Mouse (Mus musculus) testis, adult 2 months (tissue): ENCODE measurements around the gene Trp53i13. TPM values are rescaled to one million over a fixed set of nuclear protein-coding genes. Genes with fewer than 3 reads are reported as not detected.
A peak's percentile ranks its signal among the peaks of the same experiment; 100 is the strongest.

Experiments used
- H3K27ac ChIP-seq: fragments of 200-500 bp; 2 replicates; pipeline ENCODE4 v1.5.1; 2012; ENCODE audit warnings: low read depth, low read length; ENCODE audit not compliant: control insufficient read depth, insufficient read depth
- H3K27me3 ChIP-seq: fragments of 200-500 bp; 2 replicates; pipeline ENCODE4 v1.6.1; 2012; ENCODE audit warnings: mild to moderate bottlenecking, low read length, moderate library complexity; ENCODE audit not compliant: control insufficient read depth, insufficient read depth
- H3K36me3 ChIP-seq: fragments of 200-500 bp; 2 replicates; pipeline ENCODE4 v1.6.1; 2012; ENCODE audit warnings: mild to moderate bottlenecking, low read length; ENCODE audit not compliant: control insufficient read depth, insufficient read depth
- H3K4me1 ChIP-seq: fragments of 200-500 bp; 2 replicates; pipeline ENCODE4 v1.6.1; 2012; ENCODE audit warnings: low read length; ENCODE audit not compliant: control insufficient read depth, insufficient read depth
- H3K4me3 ChIP-seq: fragments of 200-500 bp; 2 replicates; pipeline ENCODE4 v1.5.1; 2012; ENCODE audit warnings: low read depth, mild to moderate bottlenecking, low read length, moderate library complexity, mixed read lengths; ENCODE audit not compliant: control insufficient read depth
- CTCF ChIP-seq: fragments of 200-500 bp; IDR thresholded peaks from 2 replicates; pipeline ENCODE4 v1.5.1; 2012; ENCODE audit warnings: low read depth, mild to moderate bottlenecking, inconsistent platforms, low read length, moderate library complexity; ENCODE audit not compliant: control insufficient read depth, insufficient read depth, insufficient replicate concordance
- POLR2A ChIP-seq: fragments of 200-500 bp; IDR thresholded peaks from 2 replicates; pipeline ENCODE4 v1.6.1; 2012; ENCODE audit warnings: low read depth, mild to moderate bottlenecking, inconsistent platforms, low read length, moderate library complexity; ENCODE audit not compliant: control insufficient read depth
- polyA plus RNA-seq: library from polyadenylated mRNA; depleted of rRNA; stranded (reverse); fragments of >200 nt; gene quantifications from 2 replicates; pipeline ENCODE4 v1.2.3, GENCODE M21; 2012

Gene Trp53i13
- polyA plus RNA-seq, 1 experiment, result 46.7 TPM

DNA sequence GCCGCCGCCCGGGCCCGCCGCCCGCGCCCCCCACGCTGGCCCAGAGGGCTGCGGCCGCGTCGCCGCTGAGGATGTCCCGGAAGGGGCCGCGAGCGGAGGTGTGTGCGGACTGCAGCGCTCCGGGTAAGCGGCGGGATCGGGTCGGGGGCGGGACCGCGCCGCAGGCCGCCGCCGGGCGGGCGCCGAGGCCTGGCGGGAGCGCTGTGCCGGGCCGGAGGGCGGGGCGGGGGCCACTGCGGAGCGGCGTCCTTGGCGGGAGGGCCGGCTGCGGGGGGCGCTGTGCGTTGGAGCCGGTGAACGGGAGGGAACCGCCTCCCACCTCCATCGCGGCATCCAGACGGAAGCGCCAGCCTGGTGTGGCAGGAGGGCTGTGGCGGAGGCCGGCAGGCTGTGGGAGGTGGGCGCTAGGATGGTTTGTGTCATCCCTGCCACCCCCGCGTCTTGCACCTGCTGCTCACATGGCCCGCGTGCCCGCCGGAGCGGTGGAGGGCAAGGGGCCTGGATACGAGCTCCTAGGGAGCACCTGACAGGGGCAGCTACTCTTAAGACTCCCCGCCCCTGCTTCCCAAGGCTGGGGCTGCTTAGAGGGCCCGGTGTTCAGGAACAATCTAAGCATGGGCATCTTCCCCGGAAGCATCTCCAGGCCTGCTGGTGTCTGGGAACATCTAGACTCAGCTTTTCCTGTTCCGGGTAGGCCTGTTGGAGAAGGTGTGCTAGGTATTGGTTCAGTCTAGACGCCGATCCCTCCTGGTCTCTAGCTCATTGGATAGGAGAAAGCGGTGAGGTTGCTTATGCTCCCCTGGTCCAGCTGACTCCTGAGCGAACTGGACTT lies 22.1 kb downstream of the Trp53i13 start, which contains the start of gene Git1:
TSS of gene Git1 (plus strand) at position 51 of the 832 bp plus-strand sequence.
- peak within 1 kb of the TSS; percentile 97 for H3K4me3 ChIP-seq
- peaks cover 3% of the 10 kb centered on the region; the same call in 1 of the 2 replicates for H3K27me3 ChIP-seq
- H3K4me1 ChIP-seq, result peaks cover 56% of the 10 kb centered on the region
- no peak for TF ChIP-seq POLR2A
- no peak for TF ChIP-seq CTCF
- H3K27ac ChIP-seq, result peak within 1 kb of the TSS; percentile 87
- peaks cover 1% of the 10 kb centered on the region for H3K36me3 ChIP-seq

DNA sequence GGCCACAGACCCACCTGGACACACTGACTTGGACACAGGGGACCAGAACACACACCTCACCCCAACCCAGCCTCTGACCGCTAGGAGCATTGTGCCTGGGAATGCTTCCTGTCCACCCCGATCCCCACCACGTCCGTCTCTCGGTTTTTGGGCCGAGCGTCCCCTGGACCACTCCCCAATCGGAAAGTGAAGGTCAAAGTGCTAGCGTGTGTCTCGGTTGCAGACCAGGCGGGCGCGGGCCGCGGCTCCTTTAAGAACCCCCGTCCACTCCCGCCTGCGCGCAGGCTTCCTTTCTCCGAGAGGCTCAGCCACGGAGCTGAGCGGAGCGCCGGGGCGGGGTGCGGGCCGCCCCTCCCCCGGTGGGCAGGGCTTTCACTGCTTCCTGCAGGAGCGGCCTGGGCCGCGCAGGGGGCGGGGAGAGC lies 22.9 kb downstream of the Trp53i13 start:
- peaks cover 3% of the 10 kb centered on the region; the same call in 1 of the 2 replicates for H3K27me3 ChIP-seq
- no peak for TF ChIP-seq CTCF
- peak; percentile 32; the same call in 1 of the 2 replicates for TF ChIP-seq POLR2A
- peaks cover 1% of the 10 kb centered on the region for H3K36me3 ChIP-seq
- H3K4me3 ChIP-seq, result peak overlapping the region; percentile 93
- H3K27ac ChIP-seq, result peak overlapping the region; percentile 84
- H3K4me1 ChIP-seq, result peaks cover 52% of the 10 kb centered on the region

DNA sequence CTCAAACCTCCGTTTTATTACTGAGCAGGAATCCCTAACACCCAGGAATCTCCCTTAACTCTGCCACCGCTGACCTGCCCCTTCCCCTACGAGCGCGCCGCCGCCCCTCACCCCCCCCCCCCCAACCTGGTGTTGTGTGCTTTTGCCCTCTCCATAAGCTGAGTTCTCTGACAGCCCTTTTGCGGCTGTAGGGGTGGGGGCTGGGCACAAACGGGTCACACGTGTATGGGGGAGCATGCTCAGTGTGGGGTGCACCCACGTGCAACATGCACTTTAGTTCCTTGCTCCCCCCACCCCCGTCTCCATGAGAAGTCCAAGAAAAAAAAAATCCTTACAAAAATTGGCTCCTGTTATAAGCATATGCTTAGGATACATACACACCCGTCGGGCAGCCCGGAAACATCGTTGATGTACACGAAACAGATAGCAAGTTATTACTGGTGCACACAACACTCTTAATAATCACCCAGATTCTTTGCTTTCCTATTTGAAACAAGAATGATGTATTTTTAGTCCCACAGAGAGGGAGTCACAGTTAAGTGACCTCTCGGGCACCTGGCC lies 23.4 kb downstream of the Trp53i13 start:
- H3K4me3 ChIP-seq, result peak overlapping the region; percentile 93
- peaks cover 1% of the 10 kb centered on the region for H3K36me3 ChIP-seq
- no peak for TF ChIP-seq CTCF
- no peak for TF ChIP-seq POLR2A
- no peak overlapping the region for H3K27ac ChIP-seq
- H3K4me1 ChIP-seq, result peaks cover 47% of the 10 kb centered on the region
- peaks cover 3% of the 10 kb centered on the region; the same call in 1 of the 2 replicates for H3K27me3 ChIP-seq

DNA sequence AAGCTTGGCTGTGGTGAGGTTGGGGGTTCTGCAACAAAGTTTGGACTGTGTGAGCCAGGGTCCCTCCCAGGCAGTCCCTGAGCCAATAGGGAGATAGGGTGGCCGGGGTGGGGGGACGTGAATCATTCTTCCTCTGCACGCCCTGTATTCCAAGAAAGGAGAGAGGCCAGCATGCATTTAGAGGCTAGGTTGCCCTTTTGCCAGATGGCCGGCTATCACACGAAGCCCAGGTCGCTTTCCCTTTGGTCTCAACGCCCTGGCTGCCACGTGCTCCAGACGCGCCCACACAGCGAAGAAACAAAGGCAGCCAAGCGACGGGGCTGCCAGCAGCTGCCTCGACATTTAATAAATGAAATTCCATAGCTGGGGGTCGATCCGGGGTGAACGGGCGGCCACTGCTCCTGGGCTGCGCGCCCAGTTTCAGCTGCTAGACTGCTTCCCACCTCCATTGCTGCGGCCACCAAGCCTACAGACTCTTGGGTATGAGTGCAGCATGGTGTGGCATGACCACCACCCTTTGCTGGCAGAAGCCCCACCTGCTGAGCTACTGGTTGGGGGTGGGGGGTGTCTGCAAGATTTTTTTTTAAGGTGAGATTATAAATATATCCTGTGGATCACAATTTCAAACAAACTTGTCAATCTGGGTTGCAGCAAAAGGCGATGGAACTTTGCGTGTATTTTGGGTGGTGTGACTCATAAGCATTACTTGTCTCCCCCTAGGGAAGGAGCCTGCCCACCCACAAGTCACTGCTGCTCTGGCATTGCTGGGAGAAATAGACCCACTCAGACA lies 24.1 kb downstream of the Trp53i13 start:
- Histone ChIP-seq H3K36me3 (peaks cover 1% of the 10 kb centered on the region), H3K4me1 (peaks cover 41% of the 10 kb centered on the region), H3K27ac (no peak overlapping the region; the same call in 1 of the 2 replicates), H3K27me3 (peaks cover 3% of the 10 kb centered on the region; the same call in 1 of the 2 replicates), H3K4me3 (peak overlapping the region; percentile 59)
- TF ChIP-seq CTCF, result no peak
- TF ChIP-seq POLR2A, result no peak

DNA sequence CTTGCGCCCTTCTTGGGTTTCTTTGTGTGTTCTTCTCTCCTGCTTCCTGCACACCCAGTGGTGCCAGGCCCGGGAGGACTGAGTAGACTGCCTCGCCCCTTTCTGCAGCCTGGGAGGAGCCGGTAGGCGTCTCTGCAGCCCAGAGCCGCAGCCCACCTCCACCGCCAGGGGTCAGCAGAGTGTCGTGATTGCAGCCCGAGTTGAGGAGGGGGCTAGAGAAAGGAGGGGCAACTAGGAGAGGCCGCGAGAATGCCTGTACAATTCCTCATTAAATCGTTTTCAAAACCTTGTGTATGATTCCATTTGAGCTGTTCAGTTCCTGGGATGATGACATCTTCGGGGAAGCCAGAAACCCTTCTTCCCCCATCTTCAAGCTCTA lies 24.7 kb downstream of the Trp53i13 start:
- Histone ChIP-seq H3K4me3 (peak overlapping the region; percentile 59), H3K36me3 (peaks cover 1% of the 10 kb centered on the region), H3K27ac (no peak overlapping the region), H3K27me3 (peaks cover 3% of the 10 kb centered on the region; the same call in 1 of the 2 replicates), H3K4me1 (peaks cover 41% of the 10 kb centered on the region)
- TF ChIP-seq POLR2A (no peak), CTCF (peak; percentile 86)

DNA sequence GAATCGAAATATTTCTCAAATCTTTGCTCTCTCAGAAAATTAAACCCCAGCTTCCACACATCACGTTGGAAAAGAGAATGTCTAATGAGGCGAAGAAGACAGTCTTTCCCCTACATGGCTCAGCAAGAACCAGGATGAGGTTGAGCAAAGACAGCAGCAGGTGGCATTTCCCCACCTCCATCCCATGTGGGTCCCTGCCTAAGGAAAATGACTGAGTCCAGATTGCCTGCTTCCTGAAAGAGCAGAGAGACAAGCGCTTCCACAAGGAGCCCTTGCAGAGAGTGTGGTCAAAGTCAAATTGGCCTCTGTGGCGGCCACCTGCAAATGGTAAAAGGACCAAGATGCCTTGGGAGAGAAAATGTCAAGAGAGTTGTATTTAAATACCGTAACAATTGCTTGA lies 25.3 kb downstream of the Trp53i13 start:
- no peak overlapping the region for H3K27ac ChIP-seq
- peaks cover 3% of the 10 kb centered on the region; the same call in 1 of the 2 replicates for H3K27me3 ChIP-seq
- TF ChIP-seq CTCF (no peak), POLR2A (no peak)
- H3K4me3 ChIP-seq, result no peak overlapping the region
- H3K4me1 ChIP-seq, result peaks cover 38% of the 10 kb centered on the region
- peaks cover 1% of the 10 kb centered on the region for H3K36me3 ChIP-seq

DNA sequence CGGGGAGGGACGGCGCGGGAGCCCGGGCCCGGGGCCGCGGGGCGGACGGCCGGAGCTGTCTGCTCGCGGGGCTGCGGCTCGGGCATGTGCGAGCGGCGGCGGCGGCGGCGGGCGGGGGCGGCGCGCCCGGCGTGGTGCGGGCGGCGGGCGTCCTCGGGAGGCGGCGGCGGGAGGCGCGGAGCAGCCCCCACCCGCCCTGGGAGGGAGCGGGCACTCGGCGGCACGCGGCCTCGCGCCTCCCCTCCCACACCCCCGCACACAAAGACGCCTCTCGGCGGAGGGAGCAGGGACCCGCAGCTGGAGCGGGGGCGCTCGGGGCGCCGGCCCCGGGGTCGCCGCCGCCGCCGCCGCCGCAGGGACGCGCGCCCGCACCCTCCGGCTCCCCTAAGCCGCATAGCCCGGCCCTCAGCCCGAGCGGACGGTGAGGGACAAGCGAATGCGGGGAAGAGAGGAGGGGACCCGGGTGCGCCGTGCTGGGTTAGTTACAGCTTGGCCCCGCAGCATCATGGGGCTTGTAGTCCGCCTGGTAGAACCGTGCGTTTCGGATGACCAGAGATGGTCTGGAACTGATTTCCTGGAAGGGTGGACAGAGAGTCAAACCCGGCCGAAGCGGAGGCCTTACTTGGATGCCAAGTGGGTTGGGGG lies 26.1 kb downstream of the Trp53i13 start, which contains the start of gene Ankrd13b:
TSS of gene Ankrd13b (minus strand) at position 88 of the 645 bp plus-strand sequence.
- no peak within 1 kb of the TSS for H3K27ac ChIP-seq
- peaks cover 34% of the 10 kb centered on the region for H3K4me1 ChIP-seq
- TF ChIP-seq POLR2A, result no peak
- no peak for TF ChIP-seq CTCF
- peaks cover 1% of the 10 kb centered on the region for H3K36me3 ChIP-seq
- H3K4me3 ChIP-seq, result peak within 1 kb of the TSS; percentile 80
- peaks cover 3% of the 10 kb centered on the region; the same call in 1 of the 2 replicates for H3K27me3 ChIP-seq
